Mouse (Mus musculus) heart, embryonic 11.5 days (tissue): ENCODE data around the gene Hdac6. TPM values are rescaled to one million over a fixed set of nuclear protein-coding genes. Genes with fewer than 3 reads are reported as not detected.

Experiments used
- ATAC-seq: fragments of 200-750 bp; cut with Nextera tagmentation; replicated peaks from 2 replicates; pipeline ENCODE4 v1.8.0; 2017; ENCODE audit warnings: moderate library complexity; ENCODE audit not compliant: insufficient number of reproducible peaks, low FRiP score, low TSS enrichment
- H3K27ac ChIP-seq: fragments of 300-500 bp; sonication (generic); 2 replicates; pipeline ENCODE4 v1.5.1; 2014; ENCODE audit warnings: mild to moderate bottlenecking, low read depth, low read length
- H3K27me3 ChIP-seq: fragments of 300-500 bp; sonication (generic); 2 replicates; pipeline ENCODE4 v1.6.1; 2014; ENCODE audit warnings: mild to moderate bottlenecking, low read length, mixed read lengths; ENCODE audit not compliant: control insufficient read depth, insufficient read depth
- H3K36me3 ChIP-seq: fragments of 300-500 bp; sonication (generic); 2 replicates; pipeline ENCODE4 v1.6.1; 2014; ENCODE audit warnings: mild to moderate bottlenecking, low read length, moderate library complexity, mixed read lengths; ENCODE audit not compliant: control insufficient read depth, insufficient read depth
- H3K4me1 ChIP-seq: fragments of 300-500 bp; sonication (generic); 2 replicates; pipeline ENCODE4 v1.6.1; 2014; ENCODE audit warnings: low read length; ENCODE audit not compliant: control insufficient read depth, insufficient read depth
- H3K4me2 ChIP-seq: fragments of 300-500 bp; sonication (generic); 2 replicates; pipeline ENCODE4 v1.6.1; 2014; ENCODE audit warnings: mild to moderate bottlenecking, moderate library complexity
- H3K4me3 ChIP-seq: fragments of 300-500 bp; sonication (generic); 2 replicates; pipeline ENCODE4 v1.5.1; 2014; ENCODE audit warnings: low read depth, low read length
- H3K9ac ChIP-seq: fragments of 300-500 bp; sonication (generic); 2 replicates; pipeline ENCODE4 v1.6.1; 2014; ENCODE audit warnings: mild to moderate bottlenecking, low read depth, low read length, moderate library complexity
- H3K9me3 ChIP-seq: fragments of 300-500 bp; sonication (generic); replicated peaks from 2 replicates; pipeline ENCODE4 v1.6.1; 2016; ENCODE audit warnings: low read length; ENCODE audit not compliant: control insufficient read depth
- WGBS: fragments of 180-500 bp; shearing (Covaris S2); extraction: QIAGEN DNeasy Blood & Tissue Kit; methylation state at CpG from one replicate; pipeline ENCODE4 v1.1.7; 2014; ENCODE audit not compliant: insufficient replicate concordance; 5-methylcytosine and 5-hydroxymethylcytosine counted together
- polyA plus RNA-seq: library from polyadenylated mRNA; unstranded; fragments of >200 nt; fragmentation: Nextera tagmentation; extraction: Ambion mirVana; gene quantifications from 2 replicates; pipeline ENCODE4 v1.2.1, GENCODE M21; 2014

Gene Hdac6
- polyA plus RNA-seq, result 23.8 and 27.2 TPM in 2 replicates

DNA sequence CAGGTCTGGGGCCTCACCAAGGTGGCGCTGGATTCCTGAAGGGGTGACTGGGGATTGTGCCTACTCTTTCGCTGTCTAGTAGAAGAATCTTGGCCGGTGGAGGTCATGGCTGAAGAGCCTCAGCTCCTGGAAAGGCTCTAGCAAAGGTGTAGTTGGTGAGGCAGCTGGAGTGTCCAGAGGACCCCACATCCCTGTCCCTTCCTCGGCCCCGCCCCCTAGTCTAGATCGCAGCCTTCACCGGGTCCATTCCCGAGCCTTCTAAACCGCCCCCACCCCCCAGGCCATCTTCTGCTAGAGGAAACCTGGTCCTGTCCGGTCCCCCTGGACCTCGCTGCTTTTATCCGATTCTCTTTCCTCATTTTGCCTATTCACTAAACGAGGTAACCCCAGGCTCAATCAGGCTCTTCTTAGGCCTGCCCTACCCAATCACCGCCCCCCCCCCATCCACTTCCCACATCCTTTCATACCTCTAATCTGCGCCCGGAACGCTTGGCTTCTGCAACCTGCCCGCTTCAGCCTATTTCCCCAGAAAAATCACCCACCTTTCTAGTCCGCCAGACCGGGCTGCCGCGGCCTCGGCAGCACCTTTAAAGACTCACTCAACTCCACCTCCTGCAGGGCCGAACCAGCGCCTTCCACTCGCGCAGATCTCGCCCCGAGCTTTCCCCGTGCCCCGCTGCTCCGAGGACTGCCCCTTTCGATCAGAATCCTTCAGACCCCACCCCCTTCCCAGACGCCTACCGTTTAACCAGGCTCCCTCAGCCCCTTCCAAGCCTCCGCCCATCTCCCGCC is at the start of gene Hdac6:
TSS of gene Hdac6 (minus strand) at position 782 of the 792 bp plus-strand sequence.
- ATAC-seq, result peak; percentile 44
- H3K27ac ChIP-seq, result peak within 1 kb of the TSS; percentile 35; the same call in 1 of the 2 replicates
- no peaks in the 10 kb centered on the region for H3K36me3 ChIP-seq
- peak within 1 kb of the TSS; percentile 62 for H3K4me2 ChIP-seq
- H3K27me3 ChIP-seq, result no peaks in the 10 kb centered on the region
- WGBS, result 13% methylated on average over 35 of the region's 37 CpGs
- H3K4me1 ChIP-seq, result no peaks in the 10 kb centered on the region
- no peaks in the 10 kb centered on the region for H3K9me3 ChIP-seq
- H3K9ac ChIP-seq, result peak within 1 kb of the TSS; percentile 67; the same call in 1 of the 2 replicates
- H3K4me3 ChIP-seq, result peak within 1 kb of the TSS; percentile 53

- ATAC-seq, result peak; percentile 55; the same call in 1 of the 2 replicates
- Histone ChIP-seq H3K27me3 (no peaks in the 10 kb centered on the region), H3K4me2 (no peak overlapping the region), H3K4me1 (no peaks in the 10 kb centered on the region), H3K4me3 (no peak overlapping the region), H3K9me3 (no peaks in the 10 kb centered on the region), H3K9ac (no peak overlapping the region), H3K36me3 (no peaks in the 10 kb centered on the region), H3K27ac (peak overlapping the region; percentile 54)
- 50% methylated on average over 10 of the region's 10 CpGs for WGBS
Observed at GRCm38 (mm10) chrX:7993068-7993735, 45.5 kb upstream of the Hdac6 start.

DNA sequence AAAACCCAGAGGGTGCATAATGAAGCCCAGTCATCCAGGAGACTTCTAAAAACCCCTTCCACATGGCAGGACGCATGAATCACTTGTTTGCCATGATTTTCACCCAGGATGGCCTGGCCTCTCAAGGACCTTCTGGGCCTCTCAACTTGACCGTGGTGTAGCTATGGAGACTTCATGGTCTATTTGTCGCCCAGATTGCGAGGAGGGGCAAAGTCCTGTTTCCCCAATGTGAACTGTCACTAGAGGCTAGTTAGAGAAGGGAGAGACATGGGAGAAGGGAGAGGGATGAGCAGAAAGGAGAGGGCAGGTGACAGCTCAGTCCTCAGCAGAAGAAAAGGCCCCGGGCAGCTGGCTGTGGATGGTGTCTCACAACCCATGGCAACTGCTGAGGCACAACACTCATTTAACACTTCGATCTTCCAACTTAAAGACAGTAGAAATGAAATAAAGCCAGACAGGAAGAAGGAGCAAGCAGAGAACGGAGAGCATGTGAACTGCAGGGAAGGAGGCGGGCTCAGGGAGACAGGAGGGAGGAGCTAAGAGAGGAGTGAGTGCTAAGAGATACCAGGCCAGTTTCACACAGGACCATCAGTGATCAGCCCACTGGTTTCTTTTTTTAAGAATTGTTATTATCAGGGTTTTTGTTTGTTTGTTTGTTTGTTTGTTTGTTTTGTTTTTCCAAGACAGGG is 44.8 kb upstream of the Hdac6 start:
- no peak overlapping the region for H3K4me3 ChIP-seq
- H3K36me3 ChIP-seq, result no peaks in the 10 kb centered on the region
- H3K9me3 ChIP-seq, result no peaks in the 10 kb centered on the region
- no peak for ATAC-seq
- H3K9ac ChIP-seq, result no peak overlapping the region
- H3K27ac ChIP-seq, result no peak overlapping the region
- H3K4me1 ChIP-seq, result no peaks in the 10 kb centered on the region
- H3K27me3 ChIP-seq, result no peaks in the 10 kb centered on the region
- H3K4me2 ChIP-seq, result no peak overlapping the region
- WGBS, result 50% methylated on average over 8 of the region's 8 CpGs

GRCm38 (mm10) chrX:7981368-7981767 is 33.7 kb upstream of the Hdac6 start:
- Histone ChIP-seq H3K9me3 (no peaks in the 10 kb centered on the region), H3K27ac (no peak overlapping the region), H3K27me3 (no peaks in the 10 kb centered on the region), H3K9ac (no peak overlapping the region), H3K4me2 (no peak overlapping the region), H3K36me3 (no peaks in the 10 kb centered on the region), H3K4me1 (no peaks in the 10 kb centered on the region), H3K4me3 (no peak overlapping the region)
- 86% methylated on average over 7 of the region's 7 CpGs for WGBS
- no peak for ATAC-seq

- Histone ChIP-seq H3K4me2 (no peak within 1 kb of the TSS), H3K27me3 (no peaks in the 10 kb centered on the region), H3K9ac (no peak within 1 kb of the TSS), H3K4me3 (no peak within 1 kb of the TSS), H3K4me1 (no peaks in the 10 kb centered on the region), H3K27ac (no peak within 1 kb of the TSS), H3K9me3 (no peaks in the 10 kb centered on the region), H3K36me3 (no peaks in the 10 kb centered on the region)
- 87% methylated on average over 11 of the region's 11 CpGs for WGBS
- ATAC-seq, result no peak
Observed at GRCm38 (mm10) chrX:7977892-7978291, 30.2 kb upstream of the Hdac6 start, which contains the start of gene Gata1. Gene Gata1, minus strand, starts transcription at chrX:7978071.

DNA sequence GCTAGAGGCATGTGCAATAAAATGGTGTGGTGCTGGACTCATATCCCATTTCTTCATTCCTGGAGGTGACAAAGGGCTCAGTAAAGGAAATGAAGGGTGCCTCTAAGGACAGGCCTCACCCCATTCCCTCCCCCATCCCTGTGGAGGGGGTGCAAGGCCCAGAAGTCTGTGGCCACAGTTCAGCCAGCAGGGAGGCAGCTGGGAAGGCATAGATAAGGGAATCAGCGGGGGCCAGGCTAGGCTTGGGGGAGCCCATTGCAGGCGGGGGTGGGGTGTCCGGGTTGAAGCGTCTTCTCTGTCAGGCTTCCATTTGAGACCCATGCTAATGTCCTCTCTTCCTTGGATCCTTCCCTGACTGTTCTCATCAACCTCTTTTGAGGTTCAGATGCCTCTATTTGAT is 23.6 kb upstream of the Hdac6 start:
- H3K9ac ChIP-seq, result no peak overlapping the region
- no peak overlapping the region for H3K4me3 ChIP-seq
- ATAC-seq, result peak; percentile 83
- H3K9me3 ChIP-seq, result no peaks in the 10 kb centered on the region
- no peaks in the 10 kb centered on the region; the same call in 1 of the 2 replicates for H3K4me1 ChIP-seq
- no peak overlapping the region for H3K4me2 ChIP-seq
- no peaks in the 10 kb centered on the region for H3K36me3 ChIP-seq
- 41% methylated on average over 4 of the region's 4 CpGs for WGBS
- H3K27me3 ChIP-seq, result no peaks in the 10 kb centered on the region
- no peak overlapping the region; the same call in 1 of the 2 replicates for H3K27ac ChIP-seq

DNA sequence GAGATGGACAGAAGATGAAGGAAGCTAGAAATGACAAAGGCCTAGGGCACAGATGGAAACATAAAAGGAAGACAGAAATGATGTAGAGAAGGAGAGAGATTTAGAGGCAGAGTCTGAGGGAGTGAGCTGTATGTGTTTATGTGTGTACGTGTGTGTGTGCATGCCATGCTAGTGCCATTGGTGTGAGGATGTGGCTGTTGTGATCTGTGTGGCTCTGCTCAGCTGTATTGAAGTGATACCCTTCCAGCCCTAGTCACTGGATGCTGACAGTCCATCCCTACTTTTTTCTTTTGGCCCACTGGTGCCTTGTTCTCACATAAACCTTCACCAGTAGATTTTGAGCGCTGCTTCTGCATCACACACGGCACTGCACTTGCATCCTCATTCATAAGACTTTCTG is 21.2 kb upstream of the Hdac6 start:
- WGBS, result 74% methylated on average over 3 of the region's 3 CpGs
- Histone ChIP-seq H3K4me1 (no peaks in the 10 kb centered on the region; the same call in 1 of the 2 replicates), H3K9ac (no peak overlapping the region), H3K27ac (peak overlapping the region; percentile 46; the same call in 1 of the 2 replicates), H3K27me3 (no peaks in the 10 kb centered on the region), H3K9me3 (no peaks in the 10 kb centered on the region), H3K4me2 (no peak overlapping the region; the same call in 1 of the 2 replicates), H3K4me3 (no peak overlapping the region), H3K36me3 (no peaks in the 10 kb centered on the region)
- ATAC-seq, result no peak

DNA sequence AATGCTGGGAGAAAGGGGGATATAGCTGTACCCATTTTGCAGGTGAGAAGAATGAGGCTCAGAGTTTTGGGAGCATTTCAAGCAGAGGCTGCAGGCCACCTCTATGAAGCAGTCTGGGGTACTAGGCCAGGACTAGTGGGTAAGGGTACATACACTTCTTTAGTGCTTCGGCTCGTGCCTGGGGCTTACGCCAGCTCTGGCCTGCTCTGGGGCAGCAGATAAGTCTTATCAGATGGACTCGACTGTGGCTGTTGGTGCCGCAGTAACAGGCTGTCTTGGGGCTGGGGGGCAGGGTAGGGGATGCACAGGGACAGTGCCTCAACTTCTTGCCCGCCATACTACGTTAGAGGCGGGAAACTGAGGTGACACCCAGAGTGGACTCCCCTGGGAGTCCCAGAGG is 20.5 kb upstream of the Hdac6 start:
- 48% methylated on average over 8 of the region's 8 CpGs for WGBS
- ATAC-seq, result peak; percentile 68; the same call in 1 of the 2 replicates
- Histone ChIP-seq H3K36me3 (no peaks in the 10 kb centered on the region), H3K27ac (no peak overlapping the region), H3K9ac (no peak overlapping the region), H3K4me1 (no peaks in the 10 kb centered on the region; the same call in 1 of the 2 replicates), H3K4me2 (peak overlapping the region; percentile 9; the same call in 1 of the 2 replicates), H3K4me3 (no peak overlapping the region), H3K9me3 (no peaks in the 10 kb centered on the region), H3K27me3 (no peaks in the 10 kb centered on the region)
